Mouse (Mus musculus) heart, postnatal 0 days (tissue): ENCODE results near the gene Cntnap5c. TPM values are rescaled to one million over a fixed set of nuclear protein-coding genes. Genes with fewer than 3 reads are reported as not detected.
"Not testable (repeated sequence)": the region's sequence is repeated elsewhere in the genome, so short reads cannot be mapped to it uniquely, and the experiment has no call there.

Experiments
- ATAC-seq: fragments of 200-750 bp; cut with Nextera tagmentation; 2 replicates; pipeline ENCODE4 v1.8.0; 2017; ENCODE audit warnings: low read depth, moderate number of reproducible peaks, moderate library complexity; ENCODE audit not compliant: insufficient read depth
- DNase-seq: peaks from one replicate; pipeline ENCODE4 v3.0.0-alpha.2; 2016; ENCODE audit warnings: low spot score
- H3K27ac ChIP-seq: fragments of 300-500 bp; sonication (generic); 2 replicates; pipeline ENCODE4 v1.5.1; 2014; ENCODE audit warnings: low read depth, mild to moderate bottlenecking
- H3K27me3 ChIP-seq: fragments of 300-500 bp; sonication (generic); 2 replicates; pipeline ENCODE4 v1.6.1; 2014; ENCODE audit warnings: low read length, mixed read lengths; ENCODE audit not compliant: control insufficient read depth, insufficient read depth
- H3K36me3 ChIP-seq: fragments of 300-500 bp; sonication (generic); replicated peaks from 2 replicates; pipeline ENCODE4 v1.6.1; 2014; ENCODE audit warnings: low read length, mixed read lengths; ENCODE audit not compliant: control insufficient read depth, insufficient read depth
- H3K4me1 ChIP-seq: fragments of 300-500 bp; sonication (generic); 2 replicates; pipeline ENCODE4 v1.6.1; 2014; ENCODE audit warnings: antibody characterized with exemption; ENCODE audit not compliant: control insufficient read depth, insufficient read depth
- H3K4me2 ChIP-seq: fragments of 300-500 bp; sonication (generic); 2 replicates; pipeline ENCODE4 v1.6.1; 2014; ENCODE audit warnings: low read depth, mild to moderate bottlenecking, low read length, moderate library complexity
- H3K4me3 ChIP-seq: fragments of 300-500 bp; sonication (generic); 2 replicates; pipeline ENCODE4 v1.5.1; 2014; ENCODE audit warnings: low read depth, low read length
- H3K9ac ChIP-seq: fragments of 300-500 bp; sonication (generic); replicated peaks from 2 replicates; pipeline ENCODE4 v1.6.1; 2014; ENCODE audit warnings: low read depth, low read length, mixed read lengths
- H3K9me3 ChIP-seq: fragments of 300-500 bp; sonication (generic); replicated peaks from 2 replicates; pipeline ENCODE4 v1.6.1; 2016; ENCODE audit warnings: low read length; ENCODE audit not compliant: control insufficient read depth
- CTCF ChIP-seq: IDR thresholded peaks from 2 replicates; pipeline ENCODE4 v1.5.1; 2016; ENCODE audit warnings: antibody characterized with exemption, control low read depth, low read depth
- EP300 ChIP-seq: IDR thresholded peaks from 2 replicates; pipeline ENCODE4 v1.6.1; 2016; ENCODE audit warnings: antibody characterized with exemption, low read depth
- WGBS: fragments of 180-500 bp; shearing (Covaris S2); extraction: QIAGEN DNeasy Blood & Tissue Kit; methylation state at CpG from one replicate; pipeline ENCODE4 v1.1.7; 2014; 5-methylcytosine and 5-hydroxymethylcytosine counted together
- polyA plus RNA-seq: library from polyadenylated mRNA; unstranded; fragments of >200 nt; fragmentation: Nextera tagmentation; extraction: Ambion mirVana; gene quantifications from 2 replicates; pipeline ENCODE4 v1.2.1, GENCODE M21; 2015
- total RNA-seq: library from RNA; depleted of rRNA; stranded (reverse); fragments of >200 nt; gene quantifications from 2 replicates; pipeline ENCODE4 v1.2.3, GENCODE M21; 2014; ENCODE audit warnings: low replicate concordance

Gene Cntnap5c
- total and polyA plus RNA-seq, 2 experiments from 2014 or later: not detected

DNA sequence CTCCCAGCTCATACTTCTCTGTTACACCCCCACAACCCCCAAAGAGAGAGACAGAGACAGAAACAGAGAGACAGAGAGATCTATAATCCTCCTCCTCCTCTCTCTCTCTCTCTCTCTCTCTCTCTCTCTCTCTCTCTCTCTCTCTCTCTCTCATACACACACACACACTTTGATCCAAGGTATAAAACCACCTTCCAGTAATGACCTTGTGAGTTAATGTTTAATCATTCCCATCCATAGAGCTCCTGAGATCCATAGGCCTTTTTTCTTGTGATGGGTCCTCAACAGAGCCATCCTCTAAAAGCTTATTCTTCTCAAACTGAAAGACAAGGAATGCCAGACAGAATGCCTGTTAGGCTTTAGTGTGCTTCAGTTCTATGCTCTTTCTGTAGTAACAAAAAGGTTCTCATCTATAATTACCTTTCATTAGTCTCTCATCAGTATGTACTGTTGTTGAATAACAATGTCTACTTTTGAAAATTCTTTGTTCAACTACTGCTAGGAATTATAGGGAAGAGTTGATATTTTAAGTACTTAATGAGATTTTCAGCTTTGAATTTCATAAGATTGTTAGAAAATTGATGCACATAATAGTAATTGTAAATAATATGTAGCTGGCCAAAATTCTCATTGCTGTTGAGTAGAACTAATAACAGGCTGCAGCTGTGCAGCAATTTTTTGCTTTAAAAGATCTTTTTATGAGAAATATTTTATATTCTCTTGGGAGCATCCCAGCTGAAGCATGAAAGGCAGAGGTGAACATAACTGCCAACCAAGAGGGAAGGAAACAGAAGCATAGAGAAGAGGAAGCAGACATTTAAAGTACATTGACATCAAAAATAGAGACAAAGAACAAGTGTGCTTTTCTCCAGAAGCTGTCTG lies 68.0 kb downstream of the Cntnap5c start:
- TF ChIP-seq EP300: no peak
- no peak for TF ChIP-seq CTCF
- Histone ChIP-seq H3K4me1 (no peaks in the 10 kb centered on the region), H3K9ac (no peak overlapping the region), H3K36me3 (no peaks in the 10 kb centered on the region), H3K4me2 (no peak overlapping the region), H3K27ac (no peak overlapping the region), H3K9me3 (no peaks in the 10 kb centered on the region), H3K4me3 (no peak overlapping the region), H3K27me3 (no peaks in the 10 kb centered on the region)
- no peak for DNase-seq
- ATAC-seq: no peak

DNA sequence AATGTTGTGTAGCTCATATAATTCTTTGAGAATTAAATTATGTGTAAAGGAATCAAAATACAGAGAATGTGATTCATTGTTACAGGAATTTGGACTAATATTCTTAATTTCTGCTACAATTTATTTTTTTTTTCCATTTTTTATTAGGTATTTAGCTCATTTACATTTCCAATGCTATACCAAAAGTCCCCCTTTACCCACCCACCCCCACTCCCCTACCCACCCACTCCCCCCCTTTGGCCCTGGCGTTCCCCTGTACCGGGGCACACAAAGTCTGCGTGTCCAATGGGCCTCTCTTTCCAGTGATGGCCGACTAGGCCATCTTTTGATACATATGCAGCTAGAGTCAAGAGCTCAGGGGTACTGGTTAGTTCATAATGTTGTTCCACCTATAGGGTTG lies 86.4 kb downstream of the Cntnap5c start:
- H3K4me1 ChIP-seq, DNase-seq, H3K4me3 ChIP-seq, H3K9me3 ChIP-seq, ATAC-seq, H3K4me2 ChIP-seq, H3K9ac ChIP-seq, H3K36me3 ChIP-seq, H3K27ac ChIP-seq, H3K27me3 ChIP-seq: not testable (repeated sequence)
- WGBS: no CpG with 5 or more reads among the region's 4 CpGs

DNA sequence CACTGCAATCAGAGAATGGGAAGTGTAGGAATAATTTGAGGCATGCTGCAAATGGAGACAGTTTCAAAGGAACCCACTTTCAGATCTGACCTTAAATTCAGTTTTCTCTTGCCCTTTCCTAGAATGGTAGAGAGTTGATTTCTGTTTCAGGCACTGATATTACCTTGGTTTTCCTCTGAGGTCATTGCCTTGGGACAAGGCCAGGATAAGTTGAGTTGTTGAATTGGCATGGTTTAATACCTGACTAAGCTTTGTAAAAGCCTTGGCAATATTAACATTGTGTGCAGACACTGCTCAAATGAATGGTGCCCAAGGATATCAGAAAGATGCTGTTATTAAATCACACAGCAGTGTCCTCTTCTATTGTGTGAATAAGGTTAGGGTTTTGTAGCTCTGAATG lies 96.6 kb downstream of the Cntnap5c start:
- H3K27me3 ChIP-seq: no peaks in the 10 kb centered on the region
- H3K36me3 ChIP-seq: no peaks in the 10 kb centered on the region
- H3K4me2 ChIP-seq: no peak overlapping the region
- H3K4me3 ChIP-seq: no peak overlapping the region
- TF ChIP-seq EP300 (no peak), CTCF (no peak)
- H3K27ac ChIP-seq: no peak overlapping the region
- H3K9me3 ChIP-seq: no peaks in the 10 kb centered on the region
- H3K4me1 ChIP-seq: no peaks in the 10 kb centered on the region
- DNase-seq: no peak
- no peak overlapping the region for H3K9ac ChIP-seq
- ATAC-seq: no peak

GRCm38 (mm10) chr17:57887742-57888389 lies 118.5 kb downstream of the Cntnap5c start:
- DNase-seq (no peak), ATAC-seq (no peak)
- 62% methylated on average over 4 of the region's 4 CpGs for WGBS
- Histone ChIP-seq H3K27me3 (no peaks in the 10 kb centered on the region), H3K36me3 (no peaks in the 10 kb centered on the region), H3K9ac (no peak overlapping the region), H3K4me1 (no peaks in the 10 kb centered on the region), H3K4me2 (no peak overlapping the region), H3K4me3 (no peak overlapping the region), H3K27ac (no peak overlapping the region), H3K9me3 (no peaks in the 10 kb centered on the region)
- TF ChIP-seq EP300 (no peak), CTCF (no peak)

DNA sequence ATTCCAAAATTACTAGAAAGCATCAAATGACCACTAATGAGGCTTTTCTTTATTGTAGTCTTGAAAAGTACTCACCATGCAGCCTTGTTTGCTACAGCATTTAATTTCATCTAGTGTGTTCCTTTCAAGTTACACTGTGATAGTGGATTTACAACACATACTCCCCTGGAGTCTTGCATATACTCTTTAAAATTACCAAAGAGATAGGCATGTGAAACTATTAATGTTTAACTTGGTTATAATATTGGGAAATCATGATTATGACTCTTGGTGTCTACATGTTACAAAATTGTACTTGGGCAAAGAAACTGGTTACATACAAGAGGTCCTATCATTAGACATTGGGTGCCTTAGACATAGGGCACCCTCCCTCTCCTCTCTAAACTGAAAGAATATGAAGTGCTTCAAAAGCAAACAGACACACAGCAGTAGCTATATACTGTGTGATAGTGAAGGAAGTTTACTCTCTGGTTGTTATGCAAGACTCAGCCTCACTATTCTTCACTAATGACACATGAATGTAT lies 142.5 kb downstream of the Cntnap5c start:
- no peak for TF ChIP-seq CTCF
- TF ChIP-seq EP300: no peak
- no peak overlapping the region for H3K4me2 ChIP-seq
- no peak overlapping the region for H3K9ac ChIP-seq
- DNase-seq: no peak
- H3K4me3 ChIP-seq: no peak overlapping the region
- no peak for ATAC-seq
- H3K27me3 ChIP-seq: no peaks in the 10 kb centered on the region
- H3K9me3 ChIP-seq: no peaks in the 10 kb centered on the region
- no peak overlapping the region for H3K27ac ChIP-seq
- no peaks in the 10 kb centered on the region for H3K36me3 ChIP-seq
- no peaks in the 10 kb centered on the region for H3K4me1 ChIP-seq
